Mouse (Mus musculus) hindbrain, embryonic 12.5 days (tissue): ENCODE results near the gene Irf9. TPM values are rescaled to one million over a fixed set of nuclear protein-coding genes. Genes with fewer than 3 reads are reported as not detected.
A peak's percentile ranks its signal among the peaks of the same experiment; 100 is the strongest.

ENCODE experiments used
- ATAC-seq: fragments of 200-750 bp; cut with Nextera tagmentation; 2 replicates; pipeline ENCODE4 v1.8.0; 2017; ENCODE audit warnings: moderate TSS enrichment; ENCODE audit not compliant: low FRiP score
- H3K27ac ChIP-seq: fragments of 300-500 bp; sonication (generic); 2 replicates; pipeline ENCODE4 v1.5.1; 2016; ENCODE audit warnings: mild to moderate bottlenecking
- H3K27me3 ChIP-seq: fragments of 300-500 bp; sonication (generic); 2 replicates; pipeline ENCODE4 v1.6.1; 2016; ENCODE audit warnings: mild to moderate bottlenecking
- H3K36me3 ChIP-seq: fragments of 300-500 bp; sonication (generic); 2 replicates; pipeline ENCODE4 v1.6.1; 2016; ENCODE audit warnings: mild to moderate bottlenecking
- H3K4me1 ChIP-seq: fragments of 300-500 bp; sonication (generic); 2 replicates; pipeline ENCODE4 v1.6.1; 2016
- H3K4me2 ChIP-seq: fragments of 300-500 bp; sonication (generic); replicated peaks from 2 replicates; pipeline ENCODE4 v1.6.1; 2016; ENCODE audit warnings: mild to moderate bottlenecking
- H3K4me3 ChIP-seq: fragments of 300-500 bp; sonication (generic); 2 replicates; pipeline ENCODE4 v1.5.1; 2016; ENCODE audit warnings: mild to moderate bottlenecking
- H3K9ac ChIP-seq: fragments of 300-500 bp; sonication (generic); 2 replicates; pipeline ENCODE4 v1.6.1; 2016; ENCODE audit warnings: mild to moderate bottlenecking, moderate library complexity
- H3K9me3 ChIP-seq: fragments of 300-500 bp; sonication (generic); replicated peaks from 2 replicates; pipeline ENCODE4 v1.6.1; 2016; ENCODE audit warnings: mild to moderate bottlenecking
- WGBS: fragments of 180-500 bp; shearing (Covaris S2); methylation state at CpG from one replicate; pipeline ENCODE4 v1.1.7; 2016; 5-methylcytosine and 5-hydroxymethylcytosine counted together
- polyA plus RNA-seq: library from polyadenylated mRNA; unstranded; fragments of >200 nt; fragmentation: Nextera tagmentation; extraction: Ambion mirVana; gene quantifications from 2 replicates; pipeline ENCODE4 v1.2.1, GENCODE M21; 2016

Irf9 gene
- polyA plus RNA-seq, 1 experiment from 2014 or later, result 10.7 TPM

GRCm38 (mm10) chr14:55629312-55629711 is 25.9 kb downstream of the Irf9 start:
- 54% methylated on average over 5 of the region's 5 CpGs for WGBS
- no peak overlapping the region for H3K4me2 ChIP-seq
- peaks cover 4% of the 10 kb centered on the region; the same call in 1 of the 2 replicates for H3K4me1 ChIP-seq
- no peak overlapping the region for H3K9ac ChIP-seq
- H3K36me3 ChIP-seq, result peaks cover 98% of the 10 kb centered on the region
- H3K27me3 ChIP-seq, result no peaks in the 10 kb centered on the region
- no peak overlapping the region for H3K27ac ChIP-seq
- ATAC-seq, result no peak
- H3K9me3 ChIP-seq, result no peaks in the 10 kb centered on the region
- H3K4me3 ChIP-seq, result no peak overlapping the region

DNA sequence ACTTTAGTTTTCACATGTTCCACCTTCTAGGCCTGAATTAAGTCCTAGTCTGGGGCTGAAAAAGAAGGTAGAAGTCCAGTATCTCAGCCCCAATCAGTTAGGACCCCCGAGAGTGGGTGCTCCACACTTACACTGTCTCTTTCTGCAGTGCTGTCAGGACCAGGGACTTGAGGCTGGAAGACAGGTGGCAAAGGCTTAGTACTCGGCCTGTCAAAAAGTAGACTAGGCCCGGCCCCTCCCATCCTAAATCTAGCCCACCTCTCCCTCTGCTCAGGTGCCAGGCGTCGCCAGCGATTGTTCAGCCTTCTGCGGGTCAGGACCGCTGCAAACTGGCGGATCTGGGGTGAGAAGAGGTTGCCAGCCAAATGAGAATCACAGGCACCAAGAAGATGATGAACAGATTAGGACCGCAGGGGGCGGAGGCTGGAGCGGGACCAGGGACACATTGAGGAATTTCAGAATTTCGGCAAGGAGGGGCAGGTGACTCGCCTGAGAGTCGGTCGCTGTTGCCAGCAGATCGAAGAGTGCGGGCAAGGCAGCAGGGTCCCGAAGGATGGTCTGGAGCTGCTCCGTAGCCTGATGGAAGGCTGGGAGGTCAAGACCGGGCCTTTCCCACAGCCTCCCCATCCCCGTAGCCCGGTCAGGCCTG is 31.6 kb downstream of the Irf9 start:
- peak overlapping the region; percentile 78 for H3K9ac ChIP-seq
- no peaks in the 10 kb centered on the region for H3K27me3 ChIP-seq
- peak overlapping the region; percentile 95 for H3K4me2 ChIP-seq
- H3K27ac ChIP-seq, result peak overlapping the region; percentile 67
- peaks cover 18% of the 10 kb centered on the region for H3K4me1 ChIP-seq
- peak overlapping the region; percentile 60 for H3K4me3 ChIP-seq
- peak; percentile 55 for ATAC-seq
- H3K9me3 ChIP-seq, result no peaks in the 10 kb centered on the region
- peaks cover 80% of the 10 kb centered on the region for H3K36me3 ChIP-seq
- WGBS, result 4% methylated on average over 23 of the region's 23 CpGs

DNA sequence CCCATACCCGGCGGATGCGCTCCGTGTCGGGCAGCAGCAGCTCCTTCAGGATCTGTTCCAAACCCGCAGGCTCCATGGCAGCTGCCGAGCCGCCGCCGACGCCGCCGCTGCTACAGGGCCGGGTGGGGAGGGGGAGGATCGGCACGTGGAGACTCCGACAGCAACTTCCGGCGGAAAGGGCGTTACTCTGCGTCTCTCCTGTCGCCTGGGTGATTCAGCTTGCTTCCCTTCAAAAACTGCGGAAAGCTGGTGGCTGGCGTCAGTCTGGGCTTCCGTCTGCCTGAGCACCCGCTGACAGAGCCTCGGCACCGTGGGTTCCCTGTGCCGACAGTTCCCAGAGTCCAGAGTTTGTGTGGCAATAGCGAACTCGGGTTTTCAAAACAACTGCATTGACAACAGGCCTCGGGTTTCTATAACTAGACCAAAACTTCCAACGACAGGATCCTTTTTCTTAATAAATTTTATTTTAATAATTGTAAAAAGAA is 32.2 kb downstream of the Irf9 start, which contains the start of gene Ipo4:
Ipo4 (minus strand) TSS at position 435 of the 485 bp plus-strand sequence.
- WGBS, result 2% methylated on average over 33 of the region's 33 CpGs
- Histone ChIP-seq H3K4me1 (peaks cover 18% of the 10 kb centered on the region), H3K27me3 (no peaks in the 10 kb centered on the region), H3K9me3 (no peaks in the 10 kb centered on the region), H3K36me3 (peaks cover 80% of the 10 kb centered on the region), H3K27ac (peak within 1 kb of the TSS; percentile 67), H3K4me3 (peak within 1 kb of the TSS; percentile 60), H3K4me2 (peak within 1 kb of the TSS; percentile 95), H3K9ac (peak within 1 kb of the TSS; percentile 78)
- ATAC-seq, result peak; percentile 87

GRCm38 (mm10) chr14:55637795-55638194 is 34.4 kb downstream of the Irf9 start, which contains the start of gene Gm49378:
Gm49378 (minus strand) TSS chr14:55637895.
- H3K4me1 ChIP-seq, result peaks cover 24% of the 10 kb centered on the region
- no peak within 1 kb of the TSS for H3K27ac ChIP-seq
- no peak within 1 kb of the TSS for H3K9ac ChIP-seq
- 96% methylated on average over 9 of the region's 9 CpGs for WGBS
- H3K4me3 ChIP-seq, result no peak within 1 kb of the TSS
- no peaks in the 10 kb centered on the region for H3K9me3 ChIP-seq
- no peak within 1 kb of the TSS for H3K4me2 ChIP-seq
- no peak for ATAC-seq
- no peaks in the 10 kb centered on the region for H3K27me3 ChIP-seq
- peaks cover 66% of the 10 kb centered on the region for H3K36me3 ChIP-seq

DNA sequence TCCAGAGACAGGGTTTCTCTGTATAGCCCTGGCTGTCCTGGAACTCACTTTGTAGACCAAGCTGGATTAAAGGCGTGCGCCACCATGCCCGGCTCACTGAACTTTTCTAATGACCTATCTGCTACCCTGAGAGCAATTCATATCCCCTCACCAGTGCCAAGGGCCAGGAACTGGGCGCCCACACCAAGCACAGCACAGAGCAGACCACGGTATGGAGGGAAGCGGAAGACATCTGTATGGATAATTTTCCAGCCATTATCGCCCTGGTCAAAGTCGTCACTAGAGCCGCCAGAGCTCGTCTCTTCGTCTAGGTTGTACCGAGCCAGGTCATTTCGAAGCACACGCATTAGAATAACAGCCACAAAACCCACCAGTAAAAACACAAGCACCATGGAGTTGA is 37.4 kb downstream of the Irf9 start:
- no peak for ATAC-seq
- Histone ChIP-seq H3K4me3 (no peak overlapping the region), H3K27me3 (no peaks in the 10 kb centered on the region), H3K27ac (no peak overlapping the region), H3K9me3 (no peaks in the 10 kb centered on the region), H3K4me2 (no peak overlapping the region), H3K36me3 (peaks cover 53% of the 10 kb centered on the region), H3K9ac (no peak overlapping the region), H3K4me1 (peaks cover 24% of the 10 kb centered on the region)
- 97% methylated on average over 14 of the region's 14 CpGs for WGBS

DNA sequence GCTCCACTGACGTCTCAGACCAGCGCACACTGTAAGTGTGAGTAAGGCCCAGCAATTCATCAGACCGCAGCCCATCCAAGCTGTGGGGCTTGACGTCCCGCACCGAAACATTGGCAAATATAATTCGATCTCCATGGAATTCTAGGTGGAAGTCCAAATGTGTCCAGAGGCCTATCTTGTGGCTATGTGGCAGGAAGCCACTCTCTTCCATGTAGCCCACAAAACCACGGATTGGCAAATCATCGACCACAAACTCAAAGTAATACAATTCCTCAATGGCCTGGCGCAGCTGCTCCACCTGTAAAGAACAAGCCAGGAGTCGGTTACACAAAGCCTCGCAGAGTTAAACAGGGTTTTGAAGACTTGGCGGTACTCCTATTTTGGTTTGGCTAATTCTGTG is 37.9 kb downstream of the Irf9 start:
- H3K36me3 ChIP-seq, result peaks cover 54% of the 10 kb centered on the region

GRCm38 (mm10) chr14:55642679-55643059 is 39.3 kb downstream of the Irf9 start:
- Histone ChIP-seq H3K4me1 (peaks cover 19% of the 10 kb centered on the region), H3K4me2 (peak overlapping the region; percentile 88), H3K9me3 (no peaks in the 10 kb centered on the region), H3K27me3 (no peaks in the 10 kb centered on the region), H3K9ac (peak overlapping the region; percentile 97), H3K4me3 (peak overlapping the region; percentile 93), H3K27ac (peak overlapping the region; percentile 96), H3K36me3 (peaks cover 46% of the 10 kb centered on the region)
- ATAC-seq, result peak; percentile 40
- 23% methylated on average over 8 of the region's 8 CpGs for WGBS

More for the DNA sequence above, 37.9 kb downstream of the Irf9 start:
- Histone ChIP-seq H3K9me3 (no peaks in the 10 kb centered on the region), H3K4me1 (peaks cover 20% of the 10 kb centered on the region), H3K27me3 (no peaks in the 10 kb centered on the region), H3K4me3 (no peak overlapping the region), H3K9ac (no peak overlapping the region), H3K27ac (no peak overlapping the region), H3K4me2 (no peak overlapping the region)
- ATAC-seq, result no peak
- 96% methylated on average over 13 of the region's 13 CpGs for WGBS

DNA sequence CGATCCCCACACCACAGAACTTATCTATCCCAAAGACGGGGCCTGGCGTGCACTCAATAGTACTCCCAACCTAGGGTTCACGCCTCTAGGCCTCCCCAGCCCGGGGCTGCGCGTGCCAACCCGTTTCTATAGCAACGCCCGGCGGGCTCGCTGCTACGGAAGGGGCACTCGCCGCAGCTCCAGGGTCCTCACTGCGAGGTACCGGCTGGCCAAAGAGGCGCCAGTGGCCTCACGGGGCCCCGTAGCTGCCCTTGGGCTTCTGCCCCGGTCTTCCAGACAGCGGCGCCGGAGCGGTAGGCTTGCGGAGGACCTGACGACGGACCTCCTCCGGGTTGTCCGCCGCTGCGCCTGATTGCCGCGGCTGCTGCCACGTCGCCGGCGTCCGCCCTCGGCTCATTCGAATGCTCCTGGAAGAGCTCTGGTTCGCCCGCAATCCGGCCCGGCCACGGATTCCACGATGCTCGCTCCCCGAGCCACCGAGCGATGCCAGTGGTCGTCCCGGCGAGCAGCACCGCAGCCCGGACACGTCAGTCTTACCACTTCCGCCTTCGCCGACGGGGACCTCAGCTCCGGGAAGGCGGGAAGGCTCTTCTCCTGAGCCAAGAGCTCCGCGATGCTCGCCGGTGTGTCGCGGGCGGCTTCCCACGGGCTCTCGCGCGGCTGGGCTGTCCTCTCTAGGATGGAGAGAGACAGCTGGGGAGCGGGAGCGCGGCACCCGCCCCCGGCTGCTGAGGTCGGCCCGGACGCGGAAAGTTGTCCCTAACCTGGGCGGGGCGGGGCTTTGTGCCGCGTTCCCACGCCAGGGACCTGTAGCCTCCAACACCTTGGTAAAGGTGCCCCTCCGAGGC is 39.9 kb downstream of the Irf9 start, which contains the start of gene Tm9sf1:
Tm9sf1 (minus strand) TSS at position 747 of the 848 bp plus-strand sequence.
- Histone ChIP-seq H3K4me3 (peak within 1 kb of the TSS; percentile 93), H3K9me3 (no peaks in the 10 kb centered on the region), H3K4me2 (peak within 1 kb of the TSS; percentile 88), H3K4me1 (peaks cover 19% of the 10 kb centered on the region), H3K27me3 (no peaks in the 10 kb centered on the region), H3K36me3 (peaks cover 40% of the 10 kb centered on the region), H3K27ac (peak within 1 kb of the TSS; percentile 96), H3K9ac (peak within 1 kb of the TSS; percentile 97)
- WGBS, result under 1% methylated on average over 88 of the region's 89 CpGs
- peak; percentile 91 for ATAC-seq

DNA sequence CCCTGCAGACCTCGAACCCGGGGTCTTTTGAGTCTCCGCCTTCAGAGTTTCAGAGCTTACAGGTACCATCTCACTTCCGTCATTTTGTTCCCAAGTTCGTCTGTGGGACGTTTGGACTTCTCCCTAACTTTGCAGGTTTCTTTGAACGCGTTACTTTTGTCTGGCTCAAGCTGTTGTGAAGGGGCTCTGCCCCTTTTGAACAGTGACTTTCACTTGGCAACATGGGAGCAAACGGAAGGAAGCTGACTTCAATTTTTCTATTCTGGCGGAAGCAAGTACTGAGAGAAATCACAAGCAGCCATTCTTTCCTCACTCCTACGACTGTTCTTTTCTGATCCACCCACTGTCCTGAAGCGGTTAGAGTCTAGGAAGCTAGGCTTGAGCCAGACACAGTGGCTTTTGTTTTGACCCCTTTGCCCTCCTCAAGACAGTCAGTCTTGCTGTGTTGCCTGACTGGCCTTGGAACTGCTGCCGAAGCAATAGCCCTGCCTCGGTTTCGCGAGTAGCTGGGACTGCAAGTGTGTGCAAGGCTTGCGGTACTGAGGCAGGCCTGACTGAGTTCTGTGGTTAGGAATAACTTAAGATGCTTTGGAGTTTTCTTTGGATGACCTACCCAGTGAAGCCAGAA is 41.0 kb downstream of the Irf9 start:
- H3K9me3 ChIP-seq, result no peaks in the 10 kb centered on the region
- H3K9ac ChIP-seq, result peak overlapping the region; percentile 97
- H3K27ac ChIP-seq, result no peak overlapping the region
- ATAC-seq, result no peak
- 28% methylated on average over 17 of the region's 17 CpGs for WGBS
- peaks cover 29% of the 10 kb centered on the region for H3K36me3 ChIP-seq
- H3K4me2 ChIP-seq, result peak overlapping the region; percentile 88
- peak overlapping the region; percentile 93 for H3K4me3 ChIP-seq
- H3K4me1 ChIP-seq, result peaks cover 19% of the 10 kb centered on the region
- no peaks in the 10 kb centered on the region for H3K27me3 ChIP-seq

DNA sequence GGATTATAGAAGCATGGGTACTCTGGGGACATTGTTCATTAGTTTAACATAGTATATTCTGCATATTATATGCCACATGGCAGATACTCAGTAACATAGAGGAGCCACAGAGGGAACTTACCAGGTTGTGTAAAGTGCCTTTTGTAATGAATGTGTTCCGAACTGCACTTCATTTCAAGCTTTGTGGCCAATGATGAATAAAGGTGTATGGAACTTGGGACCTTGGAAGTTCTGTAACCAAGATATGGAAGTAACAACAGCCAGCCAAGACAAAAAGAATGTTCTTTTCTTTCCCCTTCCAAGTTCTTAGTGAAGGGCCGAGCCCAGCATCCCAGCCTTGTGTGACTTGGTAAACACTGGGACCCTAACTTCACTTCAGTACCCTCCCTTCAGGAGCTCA is 46.5 kb downstream of the Irf9 start, which contains the start of gene Tssk4:
Tssk4 (plus strand) TSS at position 301 of the 400 bp plus-strand sequence.
- Histone ChIP-seq H3K36me3 (peaks cover 9% of the 10 kb centered on the region), H3K9me3 (no peaks in the 10 kb centered on the region), H3K27me3 (no peaks in the 10 kb centered on the region), H3K4me3 (no peak within 1 kb of the TSS), H3K4me1 (peaks cover 2% of the 10 kb centered on the region), H3K9ac (no peak within 1 kb of the TSS), H3K27ac (no peak within 1 kb of the TSS), H3K4me2 (no peak within 1 kb of the TSS)
- no peak for ATAC-seq
- WGBS, result 89% methylated on average over 2 of the region's 2 CpGs

DNA sequence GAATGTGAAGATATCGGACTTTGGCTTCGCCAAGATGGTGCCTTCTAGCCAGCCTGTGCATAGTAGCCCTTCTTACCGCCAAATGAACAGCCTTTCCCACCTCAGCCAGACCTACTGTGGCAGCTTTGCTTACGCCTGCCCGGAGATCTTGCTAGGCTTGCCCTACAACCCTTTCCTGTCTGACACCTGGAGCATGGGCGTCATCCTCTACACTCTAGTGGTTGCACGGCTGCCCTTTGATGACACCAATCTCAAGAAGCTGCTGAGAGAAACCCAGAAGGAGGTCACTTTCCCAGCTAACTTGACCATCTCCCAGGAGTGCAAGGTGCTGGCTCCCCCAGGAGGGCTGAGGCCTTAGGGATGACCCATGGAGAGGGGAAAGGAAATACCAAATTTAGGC is 48.2 kb downstream of the Irf9 start:
- H3K36me3 ChIP-seq, result peaks cover 4% of the 10 kb centered on the region
- H3K4me1 ChIP-seq, result no peaks in the 10 kb centered on the region
- H3K4me2 ChIP-seq, result no peak overlapping the region
- 83% methylated on average over 7 of the region's 7 CpGs for WGBS
- H3K27ac ChIP-seq, result no peak overlapping the region
- no peaks in the 10 kb centered on the region for H3K27me3 ChIP-seq
- H3K9me3 ChIP-seq, result no peaks in the 10 kb centered on the region
- no peak for ATAC-seq
- H3K9ac ChIP-seq, result no peak overlapping the region
- no peak overlapping the region for H3K4me3 ChIP-seq

GRCm38 (mm10) chr14:55656935-55657334 is 53.6 kb downstream of the Irf9 start:
- WGBS, result 85% methylated on average over 3 of the region's 3 CpGs
- Histone ChIP-seq H3K4me2 (no peak overlapping the region), H3K4me3 (no peak overlapping the region), H3K27me3 (no peaks in the 10 kb centered on the region), H3K36me3 (peaks cover 16% of the 10 kb centered on the region), H3K9me3 (no peaks in the 10 kb centered on the region), H3K9ac (no peak overlapping the region), H3K27ac (no peak overlapping the region), H3K4me1 (peaks cover 3% of the 10 kb centered on the region)
- ATAC-seq, result no peak
